Mouse (Mus musculus): Measurements from ENCODE around the gene Ap3s2.

Ap3s2 gene

GRCm38 (mm10) chr7:79890436-79891221 is 29.8 kb downstream of the Ap3s2 start:
- no peak for DNase-seq (ENCODE audit: low read depth, low spot score)

- no peak for DNase-seq (ENCODE audit: low read depth, low spot score)
Measured at GRCm38 (mm10) chr7:79888603-79889002, 31.8 kb downstream of the Ap3s2 start.

GRCm38 (mm10) chr7:79883613-79884334 is 36.7 kb downstream of the Ap3s2 start:
- DNase-seq (ENCODE audit: low read depth, low spot score) = no peak

- DNase-seq (ENCODE audit: low read depth, low spot score) = no peak
Measured at GRCm38 (mm10) chr7:79881901-79882300, 38.5 kb downstream of the Ap3s2 start.

- DNase-seq (ENCODE audit: low read depth, low spot score) = no peak
Measured at GRCm38 (mm10) chr7:79880998-79881397, 39.5 kb downstream of the Ap3s2 start.

- no peak for DNase-seq (ENCODE audit: low read depth, low spot score)
Measured at GRCm38 (mm10) chr7:79880033-79880432, 40.4 kb downstream of the Ap3s2 start.

- no peak for DNase-seq (ENCODE audit: low read depth, low spot score)
Measured at GRCm38 (mm10) chr7:79878455-79879025, 41.9 kb downstream of the Ap3s2 start.

GRCm38 (mm10) chr7:79873407-79873806 is 47.0 kb downstream of the Ap3s2 start:
- no peak for DNase-seq (ENCODE audit: low read depth, low spot score)

- no peak for DNase-seq (ENCODE audit: low read depth, low spot score)
Measured at GRCm38 (mm10) chr7:79871797-79872345, 48.6 kb downstream of the Ap3s2 start.

- no peak for DNase-seq (ENCODE audit: low read depth, low spot score)
Measured at GRCm38 (mm10) chr7:79869072-79869719, 51.3 kb downstream of the Ap3s2 start.

GRCm38 (mm10) chr7:79868475-79868874 is 52.0 kb downstream of the Ap3s2 start:
- DNase-seq (ENCODE audit: low read depth, low spot score) = no peak

GRCm38 (mm10) chr7:79867861-79868260 is 52.6 kb downstream of the Ap3s2 start:
- DNase-seq (ENCODE audit: low read depth, low spot score) = no peak

- DNase-seq (ENCODE audit: low read depth, low spot score) = peak; percentile 84
Measured at GRCm38 (mm10) chr7:79866294-79867000, 54.0 kb downstream of the Ap3s2 start.

GRCm38 (mm10) chr7:79861794-79862193 is 58.7 kb downstream of the Ap3s2 start:
- DNase-seq (ENCODE audit: low read depth, low spot score) = no peak

GRCm38 (mm10) chr7:79860811-79861210 is 59.6 kb downstream of the Ap3s2 start, which contains the start of gene Anpep:
Gene Anpep (minus strand): TSS chr7:79861059.
- DNase-seq (ENCODE audit: low read depth, low spot score) = no peak

- DNase-seq (ENCODE audit: low read depth, low spot score) = no peak
Measured at GRCm38 (mm10) chr7:79858956-79859630, 61.4 kb downstream of the Ap3s2 start.

- no peak for DNase-seq (ENCODE audit: low read depth, low spot score)
Measured at GRCm38 (mm10) chr7:79858202-79858934, 62.1 kb downstream of the Ap3s2 start.

- no peak for DNase-seq (ENCODE audit: low read depth, low spot score)
Measured at GRCm38 (mm10) chr7:79856305-79856704, 64.1 kb downstream of the Ap3s2 start.
